Mouse (Mus musculus) spleen, adult 2 months (tissue): Measurements from ENCODE around the gene Hspa5.

Experiments used
- CTCF ChIP-seq: fragments of 200-500 bp; IDR thresholded peaks from 2 replicates; pipeline ENCODE4 v1.5.1; 2011; ENCODE audit warnings: mild to moderate bottlenecking, inconsistent platforms; ENCODE audit not compliant: insufficient read depth, insufficient read length, insufficient replicate concordance; ENCODE audit errors: extremely low read depth
- POLR2A ChIP-seq: fragments of 200-500 bp; IDR thresholded peaks from 2 replicates; pipeline ENCODE4 v1.6.1; 2011; ENCODE audit warnings: low read depth, low read length, inconsistent platforms

GRCm38 (mm10) chr2:34818492-34818891, 46.7 kb downstream of the Hspa5 start:
- no peak for TF ChIP-seq POLR2A
- TF ChIP-seq CTCF = no peak
